Mouse (Mus musculus) liver, postnatal 0 days (tissue): ENCODE measurements around the gene Tmx1.

Source experiments
- CTCF ChIP-seq: sonication (generic); IDR thresholded peaks from 2 replicates; pipeline ENCODE4 v1.5.1; 2016; ENCODE audit warnings: antibody characterized with exemption, low read depth
- EP300 ChIP-seq: IDR thresholded peaks from 2 replicates; pipeline ENCODE4 v1.6.1; 2016; ENCODE audit warnings: antibody characterized with exemption, low read depth, mild to moderate bottlenecking

DNA sequence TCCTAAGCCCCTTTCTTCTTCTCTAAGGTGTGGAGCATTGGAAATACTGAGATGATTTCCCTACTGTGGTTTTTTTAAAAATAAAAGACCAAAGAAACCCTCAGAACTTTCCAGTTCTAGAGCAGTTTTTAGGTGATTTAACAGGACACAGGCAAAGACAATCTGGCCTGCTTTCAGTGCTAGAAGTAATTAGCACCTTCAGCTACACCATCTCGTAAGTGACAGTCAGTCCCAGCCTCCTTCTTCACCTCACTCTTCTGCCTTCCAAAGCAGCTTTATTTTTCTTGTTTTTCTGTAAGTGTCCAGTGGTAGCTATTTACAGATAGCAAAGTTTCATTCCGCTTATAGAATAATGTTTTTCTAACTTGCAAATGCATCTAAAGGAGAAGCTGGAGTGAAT lies 43.3 kb upstream of the Tmx1 start:
- TF ChIP-seq CTCF: no peak
- TF ChIP-seq EP300: no peak
